Mouse (Mus musculus): Measurements from ENCODE around the gene Gm6993.

Gene Gm6993

DNA sequence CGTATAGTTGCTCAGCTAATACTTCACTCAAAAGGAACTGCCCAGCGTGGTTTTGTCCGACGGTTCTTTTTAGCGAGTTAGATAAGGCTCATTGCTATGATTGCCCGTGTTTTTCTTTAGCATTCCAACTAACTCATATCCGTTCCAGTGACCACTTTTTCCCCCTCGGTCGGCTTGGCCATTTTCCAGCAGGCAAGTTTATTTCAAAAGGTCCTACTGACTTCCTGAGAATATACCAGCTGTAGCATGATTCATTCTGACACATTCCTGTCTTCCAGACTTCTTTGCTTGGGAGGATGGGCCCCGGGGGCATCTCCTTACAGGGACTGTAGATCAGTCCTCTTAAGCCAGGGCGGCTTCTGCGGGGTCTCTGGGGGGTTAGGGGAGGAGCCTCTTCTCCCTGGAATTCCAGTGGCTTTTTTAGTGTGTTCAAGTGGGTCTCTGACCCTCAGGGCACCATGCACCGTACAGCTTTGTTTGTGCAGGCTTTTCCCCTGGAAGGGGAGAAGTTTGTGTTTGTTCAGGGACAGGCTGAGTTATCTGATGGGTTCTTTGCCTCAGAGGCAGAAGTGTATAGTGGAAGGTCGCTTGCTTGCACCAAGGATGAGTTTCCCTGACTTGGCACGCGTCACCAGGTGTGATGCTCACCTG lies 30.9 kb downstream of the Gm6993 start:
- DNase-seq (ENCODE audit: low read depth, low spot score): no peak

DNA sequence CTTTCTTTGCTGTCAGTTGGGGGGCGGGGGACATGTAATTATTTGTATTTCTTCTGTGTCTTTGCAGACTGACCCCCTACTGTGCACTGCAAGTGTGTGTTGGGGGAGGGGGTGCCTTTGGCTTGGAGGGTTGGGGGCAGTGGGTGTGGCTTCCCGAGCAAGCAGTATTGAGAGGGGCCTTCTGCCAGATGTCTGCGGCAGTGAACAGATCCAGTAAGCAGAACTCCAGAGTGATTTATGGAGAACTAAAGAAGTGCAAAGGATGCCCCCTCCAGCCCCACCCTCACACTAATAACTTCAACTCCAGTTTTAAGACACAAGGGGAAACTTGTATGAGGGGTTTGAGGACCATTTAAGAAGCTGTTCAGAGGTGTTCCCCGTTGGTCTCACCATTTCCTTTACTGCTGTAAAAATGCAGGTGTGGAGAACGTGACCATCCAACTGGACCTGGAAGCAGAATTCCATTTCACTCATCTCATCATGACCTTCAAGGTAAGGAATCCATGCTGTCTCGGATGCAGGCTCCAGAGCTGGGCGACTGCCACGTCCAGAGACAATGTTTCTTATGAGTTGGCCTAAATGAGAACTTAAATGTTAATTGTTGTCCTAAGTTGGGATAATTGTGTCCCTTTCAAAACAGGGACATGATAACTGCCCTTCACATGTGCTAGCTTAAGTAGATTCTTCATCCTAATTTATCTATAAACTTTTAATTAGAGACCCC lies 31.6 kb downstream of the Gm6993 start:
- no peak for DNase-seq (ENCODE audit: low read depth, low spot score)

DNA sequence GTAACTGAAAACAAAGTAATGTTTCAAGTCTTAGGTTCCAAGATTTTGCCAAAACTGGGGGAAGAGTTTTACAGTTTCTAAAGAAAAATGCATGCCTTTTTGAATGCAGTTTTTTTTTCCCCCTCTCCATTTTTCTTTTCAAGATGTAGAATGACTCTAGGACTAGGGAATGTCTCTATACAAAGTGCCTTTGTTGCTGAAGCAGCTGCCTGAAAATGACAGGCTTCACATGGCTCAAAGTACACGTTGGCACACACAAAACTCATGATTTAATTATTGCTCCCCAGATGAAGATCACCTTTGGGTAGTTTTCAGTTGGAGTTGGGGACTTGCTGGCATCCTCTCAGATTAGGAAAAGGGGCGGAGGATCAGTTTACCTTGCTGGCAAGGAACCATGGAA lies 32.3 kb downstream of the Gm6993 start:
- no peak for DNase-seq (ENCODE audit: low read depth, low spot score)

DNA sequence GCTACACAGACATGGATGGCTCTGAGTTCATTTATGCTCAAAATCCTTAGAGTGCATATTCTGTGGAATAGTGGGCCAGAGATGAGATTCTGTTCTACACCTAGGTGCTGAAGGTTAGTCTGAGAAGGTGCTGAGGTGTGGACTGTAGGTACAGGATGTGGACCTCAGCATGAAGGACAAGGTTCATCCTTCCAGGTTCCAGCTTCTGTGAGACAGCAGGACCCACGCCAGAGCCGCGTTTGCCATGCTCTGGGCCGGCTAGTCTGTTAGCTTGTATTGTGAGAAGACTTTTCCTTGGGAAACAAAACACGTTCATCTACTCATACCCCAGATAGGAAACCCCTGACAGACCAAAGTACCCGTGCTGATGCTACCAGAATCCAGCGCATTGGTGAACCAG lies 33.1 kb downstream of the Gm6993 start:
- no peak for DNase-seq (ENCODE audit: low read depth, low spot score)

DNA sequence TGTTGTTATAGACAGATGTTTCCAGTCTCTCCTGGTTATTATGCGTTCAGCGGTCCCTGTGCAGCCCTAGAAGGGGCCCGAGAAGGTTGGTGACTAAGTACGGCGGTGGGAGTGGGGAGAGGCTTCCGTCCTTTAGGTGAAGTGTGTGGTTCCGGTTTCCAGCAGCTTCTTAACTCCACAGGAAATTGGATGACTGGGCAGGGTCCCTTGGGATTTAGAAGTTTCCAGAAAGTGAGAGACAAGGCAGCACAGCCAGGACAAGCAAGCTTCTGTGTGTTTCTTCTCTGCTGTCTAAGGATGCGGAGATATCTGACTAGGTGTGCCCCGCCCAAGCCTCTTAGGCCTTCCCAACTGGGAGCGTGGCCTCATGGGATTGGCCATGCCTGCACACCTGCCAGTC lies 34.8 kb downstream of the Gm6993 start:
- no peak for DNase-seq (ENCODE audit: low read depth, low spot score)

DNA sequence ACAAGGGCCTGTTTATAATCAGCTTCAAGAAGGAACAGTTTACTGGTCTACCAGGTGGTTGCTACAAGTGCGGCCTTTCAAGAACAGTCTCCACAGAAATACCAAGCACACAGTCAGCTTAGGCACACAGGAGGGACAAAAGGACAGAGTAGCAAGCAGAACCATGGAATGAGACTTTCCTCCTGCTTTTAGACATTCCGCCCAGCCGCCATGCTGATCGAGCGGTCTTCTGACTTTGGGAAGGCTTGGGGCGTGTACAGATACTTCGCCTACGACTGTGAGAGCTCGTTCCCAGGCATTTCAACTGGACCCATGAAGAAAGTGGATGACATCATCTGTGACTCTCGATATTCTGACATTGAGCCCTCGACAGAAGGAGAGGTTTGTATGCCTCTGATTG lies 37.7 kb downstream of the Gm6993 start:
- DNase-seq (ENCODE audit: low read depth, low spot score): no peak

DNA sequence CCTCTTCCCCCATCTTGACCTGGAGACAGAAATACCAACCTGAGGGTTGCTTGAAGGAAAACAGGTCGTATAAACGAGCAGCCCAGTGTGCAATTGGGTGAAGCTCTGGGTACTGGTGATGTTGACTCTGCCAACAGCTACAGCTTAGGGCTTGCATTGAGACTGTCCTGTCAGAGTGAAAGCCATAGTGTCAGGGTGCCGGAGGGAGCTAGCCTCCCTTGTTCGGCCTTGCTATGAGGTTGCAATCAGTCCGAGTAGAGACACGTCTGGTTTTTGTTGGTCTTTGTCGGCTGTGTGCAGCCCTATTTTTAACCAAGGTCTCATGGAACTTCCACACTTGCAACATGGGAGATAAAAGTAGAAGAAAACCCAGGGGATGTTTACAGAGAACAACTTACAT lies 39.7 kb downstream of the Gm6993 start:
- DNase-seq (ENCODE audit: low read depth, low spot score): no peak

DNA sequence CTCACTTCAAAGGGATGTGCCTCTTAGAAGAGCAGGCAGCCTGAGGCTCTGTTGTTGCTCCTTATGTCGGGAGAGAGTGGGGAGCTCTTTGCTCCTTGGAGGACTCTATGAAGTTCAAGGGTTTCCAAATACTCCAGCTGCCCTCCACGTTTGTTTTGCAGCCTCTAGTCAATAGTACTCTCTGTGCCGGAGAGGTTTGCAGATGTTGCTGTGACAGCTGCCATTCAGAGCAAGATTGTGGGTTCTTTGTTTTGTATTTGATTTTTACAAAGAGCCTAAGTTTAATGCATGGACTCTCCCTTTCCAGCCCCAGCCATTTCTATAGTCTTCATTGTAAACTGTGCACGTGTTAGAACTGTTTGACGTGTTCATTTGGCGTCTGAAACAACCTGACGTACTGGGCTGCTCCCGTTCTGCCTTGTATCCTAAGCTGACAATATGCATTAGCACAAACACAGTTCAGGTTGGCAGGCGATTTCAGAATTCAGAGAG lies 40.6 kb downstream of the Gm6993 start:
- no peak for DNase-seq (ENCODE audit: low read depth, low spot score)

DNA sequence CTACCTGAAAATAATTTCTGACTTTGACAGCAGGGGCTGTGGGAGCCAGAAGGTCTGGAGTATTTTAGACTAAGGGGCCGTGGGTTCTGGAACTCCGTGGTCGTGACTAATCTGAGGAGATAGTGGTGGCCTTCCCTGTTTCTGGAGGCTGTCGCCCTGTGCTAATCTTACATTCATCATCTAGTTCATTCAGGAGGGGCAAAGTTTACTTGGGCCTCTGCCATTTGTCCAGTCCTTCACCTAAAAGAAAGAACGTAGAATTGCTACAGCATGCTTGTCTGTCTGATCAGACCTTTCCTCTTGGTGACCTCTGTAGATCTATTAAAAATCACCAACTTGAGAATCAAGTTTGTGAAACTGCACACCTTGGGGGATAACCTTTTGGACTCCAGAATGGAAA lies 41.7 kb downstream of the Gm6993 start:
- no peak for DNase-seq (ENCODE audit: low read depth, low spot score)

DNA sequence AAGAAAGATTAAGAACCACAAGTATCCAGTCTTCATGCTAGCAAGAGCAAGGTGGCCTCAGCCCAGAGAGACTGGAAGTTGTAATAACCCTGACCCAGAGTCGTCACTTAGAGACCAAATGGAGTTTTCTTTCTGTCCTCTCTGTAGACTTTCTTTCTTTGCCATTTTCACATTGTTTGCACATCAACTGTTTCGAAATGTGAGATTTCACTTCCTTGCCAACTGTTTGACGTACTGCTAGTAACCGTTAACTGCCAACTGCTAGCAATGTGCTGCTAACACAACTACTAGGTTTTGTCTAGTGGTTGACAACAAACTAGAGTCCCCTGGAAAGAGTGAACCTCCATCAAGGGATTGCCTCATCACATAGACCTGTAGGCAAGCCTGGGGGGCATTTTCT lies 42.6 kb downstream of the Gm6993 start:
- no peak for DNase-seq (ENCODE audit: low read depth, low spot score)

DNA sequence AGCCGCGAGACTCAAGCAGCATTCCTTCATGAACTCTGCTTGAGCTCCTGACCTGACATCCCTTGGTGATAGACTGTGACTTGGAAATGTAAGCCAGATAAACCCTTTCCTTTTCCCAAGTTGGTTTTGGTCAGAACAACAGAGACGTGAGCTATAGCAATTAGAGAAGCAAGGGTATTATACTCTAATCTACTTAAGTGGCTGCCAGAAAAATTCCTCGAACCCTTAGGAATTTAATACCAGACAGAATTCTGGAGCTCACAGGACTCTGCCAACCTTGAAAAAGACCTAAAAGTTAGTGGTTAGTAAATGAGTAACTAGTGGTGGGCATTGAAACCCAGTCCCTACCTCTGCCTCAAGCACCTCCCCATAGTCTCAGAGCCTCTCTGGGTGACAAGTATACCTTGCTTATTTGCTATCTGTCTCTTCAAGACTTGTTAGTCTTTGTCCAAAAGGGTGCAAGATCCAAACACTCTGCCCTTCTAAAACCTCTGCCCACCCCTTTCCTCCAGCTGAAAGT lies 43.1 kb downstream of the Gm6993 start:
- DNase-seq (ENCODE audit: low read depth, low spot score): no peak

DNA sequence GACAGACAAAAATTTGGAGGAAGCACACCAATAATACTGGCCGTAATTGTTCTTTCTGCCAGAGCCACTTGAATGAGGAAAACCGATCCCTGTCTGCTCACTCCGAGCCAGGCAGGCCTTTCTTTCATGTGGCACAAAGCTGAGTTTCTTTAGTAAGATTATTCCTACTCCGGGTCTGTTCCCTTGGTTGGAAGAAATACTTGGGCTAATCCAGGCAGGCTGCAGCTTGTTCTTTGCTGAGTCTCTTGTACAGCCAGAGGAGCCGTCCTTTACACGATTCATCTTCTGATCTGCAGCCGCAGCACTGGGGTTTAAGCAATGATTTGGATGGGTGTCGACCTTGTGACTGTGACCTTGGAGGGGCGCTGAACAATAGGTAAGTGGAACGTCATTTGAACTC lies 48.5 kb downstream of the Gm6993 start:
- no peak for DNase-seq (ENCODE audit: low read depth, low spot score)
